ENCODE assay signal across 8 mouse cellular contexts in the genomic region with DNA sequence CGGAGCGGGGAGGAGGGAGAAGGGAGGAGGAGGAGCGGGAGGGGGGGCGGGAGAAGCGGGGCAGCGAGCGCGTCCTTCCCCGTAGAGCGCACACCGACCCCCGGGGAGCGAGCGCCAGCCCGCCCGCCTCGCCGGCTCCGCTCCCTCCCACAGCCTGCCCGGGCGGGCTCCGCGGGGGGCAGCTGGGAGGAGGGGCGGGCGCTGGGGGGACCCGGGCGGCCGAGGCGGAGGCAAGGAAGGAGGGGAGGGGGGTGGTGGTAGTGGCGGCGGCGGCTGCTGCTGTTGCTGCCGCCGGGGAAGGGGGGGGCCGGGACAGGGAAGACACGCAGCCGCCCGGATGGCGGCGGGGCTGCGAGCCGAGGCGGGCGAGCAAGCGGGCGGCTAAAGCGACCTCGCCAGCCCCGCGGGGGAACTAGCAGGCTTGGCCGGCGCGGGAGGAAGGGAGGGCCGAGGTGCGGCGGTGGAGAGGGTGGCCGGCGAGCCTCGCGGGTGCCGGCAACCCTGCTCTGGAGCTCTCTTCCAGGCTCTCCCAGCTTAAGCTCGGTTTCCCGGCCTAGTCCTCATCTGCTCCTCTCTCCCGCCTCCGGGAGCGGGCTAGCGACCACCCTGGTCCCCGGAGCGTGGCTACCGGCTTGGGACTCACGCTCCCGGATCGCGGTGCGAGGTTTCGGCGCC. TPM values are rescaled to one million over a fixed set of nuclear protein-coding genes. Genes with fewer than 3 reads are reported as not detected.
DNase-seq lines count a peak whose midpoint lies in the region; ATAC-seq lines count a peak whose summit lies in the region.

No protein-coding gene starts in this region.

- peak overlapping the region; percentile 99 for H3K4me3 ChIP-seq in heart, embryonic 10.5 days
- H3K4me3 ChIP-seq in lung, embryonic 15.5 days: peak overlapping the region; percentile 99

- H3K27me3 ChIP-seq in heart, embryonic 10.5 days (ENCODE audit: insufficient read depth, poor library complexity, severe bottlenecking): no peaks in the 10 kb centered on the region; the same call in 1 of the 2 replicates
- no peaks in the 10 kb centered on the region for H3K27me3 ChIP-seq in lung, embryonic 15.5 days

- peak overlapping the region; percentile 100 for H3K27ac ChIP-seq in heart, embryonic 10.5 days
- H3K27ac ChIP-seq in lung, embryonic 15.5 days: peak overlapping the region; percentile 99

- peak; percentile 63 to 71 for DNase-seq in B cell, adult 2 months
- DNase-seq in adipocyte (ENCODE audit: low spot score): peak; percentile 63
- peak; percentile 87 for DNase-seq in embryo, embryonic 9.5 days (ENCODE audit: extremely low spot score)
- peak; percentile 89 for DNase-seq in heart, embryonic 10.5 days (ENCODE audit: low spot score)
- peak; percentile 75 for DNase-seq in kidney, adult 9 months
- DNase-seq in ovary, postnatal 10 days (ENCODE audit: low spot score): peak; percentile 55
- DNase-seq in thymus, postnatal 4 days: peak; percentile 87

- under 1% methylated on average over 50 of the region's 77 CpGs for WGBS in heart, embryonic 10.5 days
- under 1% methylated on average over 39 of the region's 77 CpGs for WGBS in lung, embryonic 15.5 days

- peak overlapping the region; percentile 90 for H3K4me2 ChIP-seq in lung, embryonic 15.5 days

- ATAC-seq in lung, embryonic 15.5 days (ENCODE audit: borderline replicate concordance, extremely low read depth, low FRiP score, low TSS enrichment): peak; percentile 66

- H3K9ac ChIP-seq in lung, embryonic 15.5 days: peak overlapping the region; percentile 100

- H3K9me3 ChIP-seq in heart, embryonic 10.5 days: no peaks in the 10 kb centered on the region
- no peaks in the 10 kb centered on the region for H3K9me3 ChIP-seq in lung, embryonic 15.5 days

- peaks cover 19% of the 10 kb centered on the region for H3K36me3 ChIP-seq in heart, embryonic 10.5 days
- H3K36me3 ChIP-seq in lung, embryonic 15.5 days: peaks cover 21% of the 10 kb centered on the region

- peaks cover 28% of the 10 kb centered on the region for H3K4me1 ChIP-seq in heart, embryonic 10.5 days
- peaks cover 24% of the 10 kb centered on the region for H3K4me1 ChIP-seq in lung, embryonic 15.5 days

RNA-seq across cellular contexts. Expression of gene Ubtf, which starts 1.5 kb away (rescaled TPM):
- polyA plus RNA-seq in heart, embryonic 10.5 days (2016; fragmentation: Nextera tagmentation; extraction: Ambion mirVana): 60.4 and 75.4 TPM in 2 replicates
- 83.5 and 86.1 TPM in 2 replicates for polyA plus RNA-seq in lung, embryonic 15.5 days (2015; fragmentation: Nextera tagmentation; extraction: Ambion mirVana)

RNA-seq across cellular contexts. Expression of gene Atxn7l3, which starts 21.6 kb away (rescaled TPM):
- polyA plus RNA-seq in heart, embryonic 10.5 days (2016; fragmentation: Nextera tagmentation; extraction: Ambion mirVana): 9.1 and 14.3 TPM in 2 replicates
- polyA plus RNA-seq in lung, embryonic 15.5 days (2015; fragmentation: Nextera tagmentation; extraction: Ambion mirVana): 13.3 and 13.6 TPM in 2 replicates

RNA-seq across cellular contexts. Expression of gene Tmub2, which starts 33.3 kb away (rescaled TPM):
- polyA plus RNA-seq in heart, embryonic 10.5 days (2016; fragmentation: Nextera tagmentation; extraction: Ambion mirVana): 40.1 and 41.8 TPM in 2 replicates
- polyA plus RNA-seq in lung, embryonic 15.5 days (2015; fragmentation: Nextera tagmentation; extraction: Ambion mirVana): 48.7 and 51.4 TPM in 2 replicates

RNA-seq across cellular contexts. Expression of gene Slc4a1, which starts 48.0 kb away (rescaled TPM):
- 88.9 and 128 TPM in 2 replicates for polyA plus RNA-seq in heart, embryonic 10.5 days (2016; fragmentation: Nextera tagmentation; extraction: Ambion mirVana)
- polyA plus RNA-seq in lung, embryonic 15.5 days (2015; fragmentation: Nextera tagmentation; extraction: Ambion mirVana): 10.1 and 14.0 TPM in 2 replicates

RNA-seq across cellular contexts. Expression of gene Asb16, which starts 49.5 kb away (rescaled TPM):
- polyA plus RNA-seq in heart, embryonic 10.5 days (2016; fragmentation: Nextera tagmentation; extraction: Ambion mirVana): 0.06 and 0.08 TPM in 2 replicates
- polyA plus RNA-seq in lung, embryonic 15.5 days (2015; fragmentation: Nextera tagmentation; extraction: Ambion mirVana): 0.09 and 0.10 TPM in 2 replicates

Comparison
In these comparisons a context has a peak if more than half of its experiments do, and no peak if none do; other contexts are left out.
1. Peak in every context shown above with its lines: DNase-seq, ATAC-seq, H3K4me3 ChIP-seq and H3K27ac ChIP-seq.